Mouse (Mus musculus) brown adipose tissue, adult 24 weeks (tissue): Measurements from ENCODE around the gene Olfr645. TPM values are rescaled to one million over a fixed set of nuclear protein-coding genes. Genes with fewer than 3 reads are reported as not detected.

Experiments used
- H3K27ac ChIP-seq: fragments of 200-500 bp; replicated peaks from 2 replicates; pipeline ENCODE4 v1.5.1; 2012; ENCODE audit warnings: low read depth, mild to moderate bottlenecking, low read length
- H3K4me1 ChIP-seq: fragments of 200-500 bp; 2 replicates; pipeline ENCODE4 v1.6.1; 2012; ENCODE audit warnings: low read length, mixed read lengths; ENCODE audit not compliant: control insufficient read depth, insufficient read depth, insufficient read length
- H3K4me3 ChIP-seq: fragments of 200-500 bp; 2 replicates; pipeline ENCODE4 v1.5.1; 2012; ENCODE audit warnings: low read depth, mild to moderate bottlenecking, low read length, moderate library complexity; ENCODE audit not compliant: insufficient read depth
- polyA plus RNA-seq: library from polyadenylated mRNA; stranded (reverse); fragments of >200 nt; gene quantifications from 2 replicates; pipeline ENCODE4 v1.2.4, GENCODE M21; 2012; ENCODE audit not compliant: missing spikeins, insufficient read depth, insufficient read length

Olfr645 gene
- not detected in 2 replicates for polyA plus RNA-seq

- Histone ChIP-seq H3K4me1 (no peaks in the 10 kb centered on the region), H3K27ac (no peak within 1 kb of the TSS), H3K4me3 (no peak within 1 kb of the TSS)
Observed at GRCm38 (mm10) chr7:104085365-104085764, at the start of gene Olfr645. TSS of gene Olfr645 (minus strand) at chr7:104085465.

DNA sequence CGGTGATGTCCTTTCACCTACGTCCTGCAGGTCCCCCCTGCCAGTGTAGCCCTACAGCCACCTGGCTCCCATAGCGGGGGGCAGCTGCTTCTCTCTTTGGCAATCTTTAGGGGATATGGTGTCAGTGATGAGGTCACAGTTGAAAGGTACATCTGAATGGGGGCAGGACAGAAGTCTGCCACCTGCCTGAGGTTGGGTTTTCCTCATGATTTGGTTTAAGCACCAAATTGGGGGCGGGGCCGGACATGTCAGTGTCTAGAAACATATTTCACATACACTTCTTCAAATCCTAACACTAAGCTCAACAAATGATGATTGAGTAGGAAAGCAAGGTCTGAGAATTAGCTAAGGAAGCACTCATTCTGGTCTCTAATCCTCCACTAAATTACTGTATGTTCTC, 44.5 kb upstream of the Olfr645 start, which contains the start of gene Ubqln5:
Gene Ubqln5, minus strand, starts transcription at position 101 of the 400 bp plus-strand sequence.
- Histone ChIP-seq H3K4me3 (no peak within 1 kb of the TSS), H3K27ac (no peak within 1 kb of the TSS), H3K4me1 (no peaks in the 10 kb centered on the region)

GRCm38 (mm10) chr7:104104757-104104972, 19.4 kb upstream of the Olfr645 start, which contains the start of gene Olfr646:
TSS of gene Olfr646 (plus strand) at chr7:104104873.
- Histone ChIP-seq H3K4me3 (no peak within 1 kb of the TSS), H3K4me1 (no peaks in the 10 kb centered on the region), H3K27ac (no peak within 1 kb of the TSS)

- H3K4me3 ChIP-seq, result no peak overlapping the region
- H3K27ac ChIP-seq, result no peak overlapping the region
- no peaks in the 10 kb centered on the region for H3K4me1 ChIP-seq
Observed at GRCm38 (mm10) chr7:104103913-104104756, 18.9 kb upstream of the Olfr645 start.

DNA sequence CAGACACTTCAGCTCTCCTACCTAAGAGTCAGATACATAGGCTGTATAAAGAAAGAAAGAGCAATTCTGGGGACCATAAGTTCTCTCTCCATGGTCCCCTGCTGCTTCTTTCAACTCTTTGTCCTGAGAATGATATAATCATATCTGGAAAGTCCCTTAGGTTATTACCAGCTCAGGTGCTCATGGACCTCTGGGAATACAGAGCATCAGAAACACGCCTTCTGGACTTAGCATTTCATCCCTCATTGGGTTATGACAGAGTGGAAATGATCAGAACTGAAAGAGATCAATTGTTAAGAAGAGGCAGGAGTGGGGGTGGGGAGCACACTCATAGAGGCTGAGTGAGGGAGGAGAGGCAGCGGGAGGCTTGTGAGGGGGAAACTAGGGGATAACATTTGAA, 13.5 kb downstream of the Olfr645 start, which contains the start of gene Olfr644:
Gene Olfr644, minus strand, starts transcription at position 101 of the 400 bp plus-strand sequence.
- Histone ChIP-seq H3K4me3 (no peak within 1 kb of the TSS), H3K4me1 (no peaks in the 10 kb centered on the region), H3K27ac (no peak within 1 kb of the TSS)

GRCm38 (mm10) chr7:104061345-104061744, 23.9 kb downstream of the Olfr645 start, which contains the start of gene 4930516K23Rik:
TSS of gene 4930516K23Rik (minus strand) at chr7:104061445.
- no peak within 1 kb of the TSS for H3K27ac ChIP-seq
- no peak within 1 kb of the TSS for H3K4me3 ChIP-seq
- no peaks in the 10 kb centered on the region for H3K4me1 ChIP-seq

DNA sequence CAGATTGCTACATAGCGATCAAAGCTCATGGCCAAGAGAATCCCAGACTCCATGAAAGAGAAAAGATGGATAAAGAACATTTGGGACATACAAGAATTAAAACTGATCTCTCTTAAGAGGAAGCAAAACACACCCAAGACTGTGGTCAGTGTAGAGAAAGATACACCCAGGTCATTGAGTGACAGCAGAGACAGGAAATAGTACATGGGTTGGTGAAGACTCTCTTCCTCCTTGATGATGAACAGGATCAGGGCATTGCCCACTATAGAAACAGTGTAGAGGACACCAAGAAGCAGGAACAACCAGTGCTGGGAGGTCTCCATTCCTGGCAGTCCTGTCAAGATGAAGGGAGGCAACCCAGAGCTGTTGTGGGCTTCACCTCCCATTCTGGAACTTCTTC, 26.1 kb downstream of the Olfr645 start:
- H3K4me1 ChIP-seq, result no peaks in the 10 kb centered on the region
- H3K27ac ChIP-seq, result no peak overlapping the region
- no peak overlapping the region for H3K4me3 ChIP-seq

DNA sequence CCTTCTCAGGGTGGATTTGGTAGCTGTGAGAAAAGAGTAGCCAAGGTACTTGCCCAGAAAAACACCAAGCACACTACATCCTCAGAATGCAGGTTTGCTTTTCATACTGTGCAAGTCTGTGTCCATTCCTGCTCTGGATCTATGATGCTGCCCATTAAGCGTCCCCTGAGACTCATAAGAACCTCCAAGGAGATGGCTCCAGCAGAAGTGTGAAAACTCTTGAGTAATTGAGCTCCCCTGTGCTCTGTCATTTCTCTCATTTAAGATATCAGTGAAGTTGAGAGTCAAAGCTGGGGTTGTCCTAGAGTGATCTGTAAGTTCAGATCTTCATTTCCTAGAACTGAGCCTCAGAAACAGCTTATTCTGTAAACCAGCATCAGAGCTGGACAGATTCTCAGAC, 32.7 kb downstream of the Olfr645 start, which contains the start of gene Olfr642:
Gene Olfr642, minus strand, starts transcription at position 101 of the 400 bp plus-strand sequence.
- no peak within 1 kb of the TSS for H3K27ac ChIP-seq
- H3K4me1 ChIP-seq, result no peaks in the 10 kb centered on the region

GRCm38 (mm10) chr7:104050745-104051144, 34.5 kb downstream of the Olfr645 start:
- Histone ChIP-seq H3K4me1 (no peaks in the 10 kb centered on the region), H3K27ac (no peak overlapping the region), H3K4me3 (no peak overlapping the region)

More for the DNA sequence above, 32.7 kb downstream of the Olfr645 start, which contains the start of gene Olfr642:
- H3K4me3 ChIP-seq, result no peak within 1 kb of the TSS

DNA sequence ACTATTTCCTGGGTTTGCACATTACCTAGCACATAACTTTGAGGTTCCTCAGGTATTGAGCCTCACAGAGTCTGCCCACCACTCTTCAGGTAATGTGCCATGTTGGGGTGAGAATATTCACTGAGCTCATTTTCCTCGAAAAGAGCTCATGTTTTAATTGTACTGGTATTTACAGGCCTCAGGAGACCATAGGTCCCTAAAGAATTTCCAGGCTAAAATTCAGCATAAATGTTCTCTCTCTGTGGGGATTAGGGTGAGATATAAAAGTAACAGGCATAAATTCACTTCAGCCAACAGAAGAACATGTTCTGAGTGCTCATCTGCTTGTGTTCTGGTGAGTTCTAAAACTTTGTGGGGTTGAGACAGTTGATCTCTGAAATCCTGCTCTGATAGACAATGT, 50.1 kb downstream of the Olfr645 start, which contains the start of gene Olfr641:
Gene Olfr641, plus strand, starts transcription at position 301 of the 400 bp plus-strand sequence.
- no peaks in the 10 kb centered on the region for H3K4me1 ChIP-seq
- no peak within 1 kb of the TSS for H3K4me3 ChIP-seq
- no peak within 1 kb of the TSS for H3K27ac ChIP-seq

Other genes starting within 250 kb of the Olfr645 start
- not detected in 2 replicates for gene Hbb-bh2, start 244.9 kb downstream of the Olfr645 start, polyA plus RNA-seq
- gene Hbb-bh1, start 242.3 kb downstream of the Olfr645 start, polyA plus RNA-seq, result not detected in 2 replicates
- gene Hbb-y, start 232.2 kb downstream of the Olfr645 start, polyA plus RNA-seq, result not detected in 2 replicates
- not detected in 2 replicates for gene Olfr66, start 199.2 kb downstream of the Olfr645 start, polyA plus RNA-seq
- gene Olfr64, start 191.0 kb downstream of the Olfr645 start, polyA plus RNA-seq, result not detected in 2 replicates
- not detected in 2 replicates for gene Olfr65, start 182.0 kb downstream of the Olfr645 start, polyA plus RNA-seq
- not detected in 2 replicates for gene Olfr631, start 156.6 kb downstream of the Olfr645 start, polyA plus RNA-seq
- not detected in 2 replicates for gene Olfr632, start 151.1 kb downstream of the Olfr645 start, polyA plus RNA-seq
- not detected in 2 replicates for gene Olfr633, start 141.0 kb downstream of the Olfr645 start, polyA plus RNA-seq
- not detected in 2 replicates for gene Olfr635, start 114.3 kb downstream of the Olfr645 start, polyA plus RNA-seq
- not detected in 2 replicates for gene Olfr638, start 86.7 kb downstream of the Olfr645 start, polyA plus RNA-seq
- gene Olfr639, start 68.2 kb downstream of the Olfr645 start, polyA plus RNA-seq, result not detected in 2 replicates
- not detected in 2 replicates for gene Olfr640, start 59.9 kb downstream of the Olfr645 start, polyA plus RNA-seq
- gene Olfr641, start 50.0 kb downstream of the Olfr645 start, polyA plus RNA-seq, result not detected in 2 replicates
- gene Olfr642, start 32.8 kb downstream of the Olfr645 start, polyA plus RNA-seq, result not detected in 2 replicates
- gene 4930516K23Rik, start 24.0 kb downstream of the Olfr645 start, polyA plus RNA-seq, result not detected in 2 replicates
- gene Olfr644, start 13.6 kb downstream of the Olfr645 start, polyA plus RNA-seq, result not detected in 2 replicates
- gene Olfr646, start 19.4 kb upstream of the Olfr645 start, polyA plus RNA-seq, result not detected in 2 replicates
- not detected in 2 replicates for gene Ubqln5, start 44.4 kb upstream of the Olfr645 start, polyA plus RNA-seq
- not detected in 2 replicates for gene Olfr643, start 51.9 kb upstream of the Olfr645 start, polyA plus RNA-seq
- gene Ubqln3, start 57.8 kb upstream of the Olfr645 start, polyA plus RNA-seq, result not detected in 2 replicates
- gene Ubqlnl, start 65.1 kb upstream of the Olfr645 start, polyA plus RNA-seq, result not detected in 2 replicates
- not detected in 2 replicates for gene Olfm5, start 79.4 kb upstream of the Olfr645 start, polyA plus RNA-seq
- not detected in 2 replicates for gene Olfr648, start 97.9 kb upstream of the Olfr645 start, polyA plus RNA-seq
- not detected in 2 replicates for gene Olfr649, start 110.5 kb upstream of the Olfr645 start, polyA plus RNA-seq
- gene Trim6, start 133.3 kb upstream of the Olfr645 start, polyA plus RNA-seq, result 0.92 TPM in 1 of 2 replicates, not detected in the other
- gene Trim34a, start 159.0 kb upstream of the Olfr645 start, polyA plus RNA-seq, result 2.2 and 2.5 TPM in 2 replicates
- gene Trim5, start 202.6 kb upstream of the Olfr645 start, polyA plus RNA-seq, result 0.58 and 0.67 TPM in 2 replicates
- gene Trim12a, start 230.0 kb upstream of the Olfr645 start, polyA plus RNA-seq, result 10.5 and 11.9 TPM in 2 replicates
- gene Trim34b, start 244.0 kb upstream of the Olfr645 start, polyA plus RNA-seq, result not detected in 2 replicates